Mouse (Mus musculus): ENCODE data around the gene Wdr75.

The Wdr75 gene

DNA sequence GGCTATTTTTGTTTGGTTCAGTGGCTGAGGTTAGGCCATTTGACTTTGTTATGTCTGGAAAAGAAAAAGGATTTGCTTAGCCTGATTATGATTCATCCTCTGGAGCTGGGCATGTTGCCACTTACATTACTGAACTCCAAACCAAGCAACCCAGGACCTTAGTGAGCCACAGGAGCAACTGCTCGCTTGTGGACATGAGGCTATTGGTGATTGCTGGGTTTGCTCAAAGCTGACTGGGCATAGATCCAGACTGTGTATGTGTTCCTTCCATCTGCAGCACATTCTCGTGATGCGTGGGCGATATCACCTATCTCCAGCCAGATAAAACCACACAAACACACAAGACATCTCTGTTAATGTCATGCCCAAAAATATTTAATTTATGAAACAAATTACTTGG, 42.8 kb downstream of the Wdr75 start:
- no peak for DNase-seq (ENCODE audit: low read depth, low spot score)

DNA sequence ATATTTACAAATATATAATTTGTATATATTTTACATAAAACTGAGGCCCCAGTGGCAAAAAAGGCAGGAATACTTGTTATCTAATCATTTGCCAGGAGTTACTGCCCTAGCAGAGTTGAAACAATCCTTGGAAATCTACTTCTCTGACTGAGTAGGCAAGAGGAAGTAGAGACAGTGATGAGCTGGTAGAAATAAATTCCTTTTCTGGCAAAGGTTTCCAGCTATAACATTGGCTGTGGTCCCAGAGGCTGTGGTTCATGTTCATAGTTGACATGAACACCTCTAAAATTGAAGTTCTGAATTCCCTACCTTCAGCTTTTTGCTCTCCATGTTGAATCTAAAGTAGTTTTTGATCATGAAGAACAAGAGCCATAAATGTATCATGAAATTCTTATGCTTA, 43.3 kb downstream of the Wdr75 start:
- DNase-seq (ENCODE audit: low read depth, low spot score), result no peak

DNA sequence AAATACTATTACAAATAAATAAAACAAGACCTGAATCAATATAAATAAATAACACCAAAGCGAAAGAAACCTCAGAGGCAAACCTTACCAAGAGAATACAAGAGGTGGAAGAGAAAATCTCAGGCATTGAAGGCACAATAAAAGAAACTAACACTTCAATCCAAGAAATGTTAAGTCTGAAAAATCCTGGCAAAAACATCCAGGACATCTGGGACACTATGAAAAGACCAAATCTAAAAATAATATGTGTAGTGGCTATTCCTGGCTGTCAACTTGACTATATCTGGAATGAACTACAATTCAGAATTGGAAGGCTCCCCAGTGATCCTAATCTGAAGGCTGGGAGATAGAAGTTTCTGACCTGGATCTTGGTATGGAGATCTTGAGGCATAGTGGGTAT, 50.5 kb downstream of the Wdr75 start:
- no peak for DNase-seq (ENCODE audit: low read depth, low spot score)

DNA sequence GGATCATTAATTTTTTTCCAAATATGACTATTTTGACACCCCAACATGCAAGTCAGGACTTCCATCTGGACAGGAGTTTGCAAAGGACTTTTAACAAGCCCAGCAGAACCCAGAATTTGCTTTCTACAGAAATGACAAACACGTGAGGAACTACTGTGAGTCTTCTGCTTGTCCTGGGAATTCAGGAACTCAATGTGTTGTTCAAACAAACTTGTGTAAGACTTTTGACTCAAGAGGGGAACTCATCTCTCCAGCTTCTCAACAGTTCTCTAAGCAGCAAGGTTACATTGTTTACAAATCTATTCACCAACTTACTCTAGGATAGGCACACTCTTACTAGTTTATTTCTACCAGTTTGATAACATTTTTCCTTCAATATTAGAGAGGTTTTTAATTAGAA, 63.1 kb downstream of the Wdr75 start:
- DNase-seq (ENCODE audit: low read depth, low spot score), result no peak

DNA sequence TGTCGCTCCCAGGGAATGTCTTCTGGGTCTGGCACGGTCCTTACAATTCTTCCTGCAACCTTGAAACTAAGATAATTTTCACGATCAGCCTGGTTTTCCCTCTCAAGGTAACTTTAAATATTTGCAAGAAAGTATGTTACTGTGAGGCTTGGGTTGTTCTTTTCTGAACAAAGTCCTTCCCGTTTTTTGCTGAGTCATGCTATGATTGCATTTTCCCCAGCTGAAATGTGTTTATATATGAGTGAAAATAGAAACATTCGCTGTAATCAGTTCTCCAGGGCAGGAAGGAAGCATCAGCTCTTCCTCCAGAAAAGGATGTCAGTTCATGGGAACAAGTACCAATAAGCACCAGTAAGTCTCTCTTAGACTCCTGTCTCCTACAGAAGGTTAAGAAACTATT, 65.4 kb downstream of the Wdr75 start:
- no peak for DNase-seq (ENCODE audit: low read depth, low spot score)

DNA sequence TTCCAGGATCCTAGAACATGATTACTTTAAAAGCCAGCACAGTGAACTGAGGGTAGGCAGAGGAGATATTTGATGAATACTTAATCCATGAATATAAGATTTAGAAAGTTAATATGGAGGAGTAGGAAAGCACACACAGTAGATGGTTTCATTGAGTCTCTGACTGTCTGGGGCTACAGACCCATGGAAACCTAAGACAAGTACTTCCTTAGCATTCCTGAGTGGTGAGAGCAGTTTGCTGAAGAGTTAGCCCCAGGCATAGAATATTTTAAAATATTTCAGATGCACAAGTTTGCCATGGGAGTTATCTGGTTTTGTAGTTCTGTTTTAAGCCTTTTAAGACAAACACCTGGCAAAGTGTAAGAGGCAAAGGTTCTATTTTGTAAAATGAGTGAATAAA, 66.2 kb downstream of the Wdr75 start:
- no peak for DNase-seq (ENCODE audit: low read depth, low spot score)

DNA sequence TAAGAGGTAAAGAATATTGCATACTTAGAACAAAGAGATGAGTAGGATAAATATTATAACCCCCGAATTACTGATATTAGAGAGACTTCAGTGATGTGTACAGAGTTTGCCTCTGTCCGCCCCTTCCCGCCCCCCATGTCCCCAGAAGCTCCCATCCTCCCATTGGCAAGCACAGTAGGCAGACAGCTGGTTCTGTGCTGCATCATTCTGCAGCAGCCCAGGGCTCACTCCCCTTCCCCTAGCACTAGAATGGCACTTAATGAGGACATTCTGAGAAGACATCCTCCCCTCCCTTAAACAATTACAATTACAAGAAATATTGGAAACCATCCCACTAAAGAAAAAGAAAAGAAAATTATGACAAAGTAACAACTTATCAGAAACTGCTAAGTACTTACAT, 68.7 kb downstream of the Wdr75 start:
- no peak for DNase-seq (ENCODE audit: low read depth, low spot score)

DNA sequence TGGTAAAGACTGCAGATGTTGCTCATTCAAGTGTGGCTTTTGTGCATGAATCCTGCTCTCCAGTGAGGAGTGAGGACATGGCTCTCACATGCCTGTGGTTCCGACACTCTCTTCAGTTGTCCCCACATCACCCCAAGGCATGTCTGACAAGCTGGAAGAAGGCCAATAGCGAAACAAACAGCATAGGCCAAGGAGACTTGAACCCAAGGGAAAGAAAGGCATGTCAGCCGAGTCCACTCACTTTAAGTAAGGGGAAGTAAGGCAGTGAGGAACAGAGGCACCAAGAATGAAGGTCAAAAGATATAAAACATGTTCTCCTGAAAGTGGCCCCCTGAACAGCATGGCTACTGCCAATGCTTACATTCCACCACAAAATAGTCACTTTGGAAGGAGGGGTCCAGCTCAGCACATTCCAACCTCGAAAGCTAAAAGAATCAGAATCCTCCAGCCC, 69.6 kb downstream of the Wdr75 start:
- peak; percentile 41 for DNase-seq (ENCODE audit: low read depth, low spot score)

DNA sequence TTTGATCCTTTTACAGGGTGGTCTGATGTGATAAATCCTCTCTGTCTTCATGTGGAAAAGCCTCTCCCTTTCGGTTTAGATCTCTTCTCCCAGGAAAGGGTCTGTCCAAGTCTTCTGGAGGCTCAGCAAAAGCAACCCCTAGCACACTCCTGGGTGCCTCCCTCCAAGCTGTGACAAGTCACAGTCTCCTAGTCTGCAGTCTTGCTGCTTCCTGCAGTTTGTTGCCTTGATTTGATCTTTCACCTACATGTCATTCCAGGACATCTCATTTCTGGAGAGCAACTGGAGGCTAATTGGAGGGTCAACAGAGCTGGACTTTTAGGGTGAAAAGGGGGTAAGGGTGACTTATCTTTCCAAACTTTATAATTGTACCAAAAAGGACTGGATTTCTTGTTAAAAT, 70.3 kb downstream of the Wdr75 start:
- no peak for DNase-seq (ENCODE audit: low read depth, low spot score)

DNA sequence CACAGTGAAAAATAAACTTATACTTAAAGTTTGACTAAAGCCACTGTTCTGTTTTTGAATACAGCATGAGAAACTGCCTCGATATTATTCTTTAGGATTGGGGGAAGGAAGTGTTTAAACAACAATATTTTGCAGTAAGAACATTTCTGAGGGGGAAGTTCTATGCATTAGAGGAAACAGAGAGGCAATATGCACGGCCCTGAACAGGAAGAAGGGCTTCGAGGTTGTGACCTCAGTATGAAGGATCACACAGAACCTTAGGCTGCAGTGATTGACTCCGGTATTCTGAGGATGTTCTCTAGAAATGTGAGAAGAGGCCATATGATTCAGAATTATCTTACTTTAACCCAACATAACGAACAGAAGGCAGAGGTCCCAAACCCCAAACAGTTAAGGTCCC, 70.8 kb downstream of the Wdr75 start:
- no peak for DNase-seq (ENCODE audit: low read depth, low spot score)

DNA sequence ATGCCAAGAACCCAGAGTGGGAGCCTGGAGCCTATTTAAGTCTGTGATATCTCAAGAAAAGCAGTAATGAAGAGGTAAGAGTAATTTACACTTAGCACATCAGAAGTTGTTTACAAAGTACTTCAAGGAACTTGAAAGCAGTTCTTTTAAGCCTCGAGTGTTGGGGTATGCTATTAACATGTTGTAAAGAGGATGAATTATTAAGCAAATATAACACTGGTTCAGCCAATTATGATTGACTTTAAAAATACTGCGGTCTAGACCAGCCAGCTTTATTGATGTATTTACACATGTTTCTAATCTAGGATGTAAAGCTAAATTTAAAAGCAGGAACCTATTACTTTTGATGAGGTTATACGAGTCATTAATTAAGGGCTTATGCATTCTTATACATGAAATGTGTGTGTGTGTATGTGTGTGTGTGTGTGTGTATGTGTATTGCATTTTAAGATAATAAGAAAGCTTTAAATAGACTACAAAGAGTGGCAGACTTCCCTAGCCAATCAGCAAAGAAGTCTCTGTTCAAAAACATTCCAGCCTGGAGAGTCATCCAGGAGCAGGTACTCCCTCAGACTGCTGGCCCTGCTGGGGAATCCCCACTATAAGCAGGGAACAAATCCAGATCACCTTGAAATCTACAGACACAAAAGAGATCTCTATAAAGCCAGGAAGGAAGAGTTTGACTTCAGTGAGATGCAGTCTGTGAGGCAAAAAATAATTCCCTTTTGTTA, 71.5 kb downstream of the Wdr75 start:
- peak; percentile 34 for DNase-seq (ENCODE audit: low read depth, low spot score)

DNA sequence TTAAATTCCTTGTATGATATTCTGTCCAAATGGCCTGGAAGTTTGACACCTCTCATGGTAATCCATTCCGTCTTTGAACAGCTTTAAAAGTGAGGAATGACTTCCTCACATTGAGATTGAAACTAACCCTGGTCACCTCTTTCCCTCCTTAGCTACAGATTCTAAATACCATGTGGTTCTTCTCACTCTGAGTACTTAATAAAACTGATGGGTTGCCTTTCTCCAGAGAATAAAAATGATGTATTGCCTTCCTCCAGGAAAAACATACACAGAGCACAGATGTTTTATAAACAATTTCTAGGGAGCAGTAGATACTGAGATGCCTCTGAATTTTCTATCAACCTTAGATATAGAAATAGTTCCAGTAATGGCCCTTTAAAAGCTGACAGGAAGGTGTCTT, 73.1 kb downstream of the Wdr75 start:
- DNase-seq (ENCODE audit: low read depth, low spot score), result no peak

DNA sequence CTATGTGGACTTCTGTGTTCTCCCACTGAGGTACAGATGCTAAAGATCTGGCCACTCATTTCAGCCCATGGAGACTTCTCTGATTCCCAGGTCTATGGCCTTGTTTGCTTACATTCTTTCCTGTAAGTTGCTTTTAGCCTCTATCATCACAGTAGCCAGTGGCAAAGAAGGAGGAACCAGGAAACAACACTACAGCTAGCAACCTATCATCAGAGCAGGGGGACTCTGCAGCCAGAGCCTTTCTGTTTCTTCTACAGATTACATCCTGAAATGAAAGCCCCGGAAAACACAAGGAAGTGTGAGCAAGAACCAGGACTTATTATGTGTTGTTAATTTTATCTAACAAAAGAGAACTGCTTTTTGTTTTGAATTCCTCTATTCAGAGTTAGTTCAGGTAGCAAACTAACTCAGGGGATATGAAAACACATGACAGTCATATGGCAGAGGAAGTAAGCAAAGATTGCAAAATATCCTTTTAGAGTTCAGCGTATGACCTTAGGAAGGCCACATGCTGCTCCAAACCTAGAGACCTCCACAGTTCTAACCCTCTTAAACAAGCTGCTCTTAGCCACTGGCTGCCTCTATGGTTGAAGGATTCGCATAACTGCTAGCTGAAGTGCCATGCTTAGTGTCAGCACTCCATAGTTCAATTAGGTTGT, 73.6 kb downstream of the Wdr75 start:
- DNase-seq (ENCODE audit: low read depth, low spot score), result no peak

Measured in forelimb bud, embryonic 11.5 days (tissue).